Mouse (Mus musculus) thymus, adult 2 months (tissue): ENCODE data around the gene Mark3.

Experiments used
- CTCF ChIP-seq: fragments of 200-500 bp; IDR thresholded peaks from 2 replicates; pipeline ENCODE4 v1.5.1; 2012; ENCODE audit warnings: mild to moderate bottlenecking, control low read depth, low read length, moderate library complexity, borderline replicate concordance; ENCODE audit not compliant: control insufficient read depth, poor library complexity, insufficient read depth; ENCODE audit errors: extremely low read depth
- POLR2A ChIP-seq: fragments of 200-500 bp; IDR thresholded peaks from 2 replicates; pipeline ENCODE4 v1.6.1; 2012; ENCODE audit warnings: mild to moderate bottlenecking, low read length, control low read depth, moderate library complexity; ENCODE audit not compliant: control insufficient read depth, poor library complexity, insufficient read depth; ENCODE audit errors: extremely low read depth

DNA sequence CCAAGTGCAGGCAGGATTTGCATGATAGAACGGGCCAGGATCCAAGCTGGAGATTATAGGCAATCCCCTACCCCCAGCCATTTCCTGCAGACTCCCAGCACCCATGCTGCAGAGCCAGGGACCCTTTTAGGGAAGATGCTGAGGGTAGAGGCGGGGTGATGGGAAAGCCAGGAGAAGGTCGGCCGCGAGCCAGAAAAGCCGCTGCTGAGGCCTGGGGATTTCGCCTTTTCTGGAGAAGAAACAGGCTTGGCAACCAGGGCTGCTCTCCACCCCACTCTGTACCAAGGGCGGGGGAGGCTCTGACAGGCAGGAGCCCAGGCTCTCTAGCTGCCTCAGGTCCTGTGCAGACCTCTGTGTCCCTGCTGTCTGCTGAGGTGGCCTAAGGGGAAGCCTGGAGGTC lies 107.0 kb downstream of the Mark3 start:
- no peak for TF ChIP-seq POLR2A
- TF ChIP-seq CTCF = no peak
